In genomic region chrX:100621366-100621765, GRCm38 (mm10) we compare ENCODE assay signal across 19 mouse cellular contexts. TPM values are rescaled to one million over a fixed set of nuclear protein-coding genes. Genes with fewer than 3 reads are reported as not detected.
A peak's percentile ranks its signal among the peaks of the same experiment; 100 is the strongest.
DNase-seq lines count a peak whose midpoint lies in the region; ATAC-seq and TF ChIP-seq lines count a peak whose summit lies in the region.
"Had no signal": no experiment of that assay in that cellular context is flagged by ENCODE, and none has a peak within 500 bp of the region (broad histone marks: within the 10 kb centered on the region; RNA-seq: fewer than 3 reads in every experiment).

No protein-coding gene starts in this region.

- H3K27me3 ChIP-seq in intestine, postnatal 0 days (replicated peaks; ENCODE audit: control insufficient read depth, insufficient read depth, low read length) = peaks cover 4% of the 10 kb centered on the region; the same call in 1 of the 2 replicates
- no peaks in the 10 kb centered on the region; the same call in 1 of the 2 replicates for H3K27me3 ChIP-seq in intestine, embryonic 15.5 days (replicated peaks)
- no peaks in the 10 kb centered on the region for H3K27me3 ChIP-seq in lung, embryonic 14.5 days (ENCODE audit: insufficient read depth, low read length)

- H3K27ac ChIP-seq in intestine, postnatal 0 days (ENCODE audit: low read depth, low read length) = no peak overlapping the region
- H3K27ac ChIP-seq in intestine, embryonic 15.5 days = no peak overlapping the region
- no peak overlapping the region for H3K27ac ChIP-seq in lung, embryonic 14.5 days (ENCODE audit: low read depth)
- H3K27ac ChIP-seq: limb, embryonic 13.5 days had no signal

- H3K4me1 ChIP-seq in intestine, postnatal 0 days (replicated peaks; ENCODE audit: control insufficient read depth, insufficient read depth, low read length) = no peaks in the 10 kb centered on the region
- no peaks in the 10 kb centered on the region for H3K4me1 ChIP-seq in intestine, embryonic 15.5 days (replicated peaks)
- H3K4me1 ChIP-seq in lung, embryonic 14.5 days (ENCODE audit: insufficient read depth) = no peaks in the 10 kb centered on the region
- peaks cover 2% of the 10 kb centered on the region; the same call in 1 of the 2 replicates for H3K4me1 ChIP-seq in lung, adult 2 months (ENCODE audit: control insufficient read depth, insufficient read depth, low read length)
- H3K4me1 ChIP-seq: limb, embryonic 13.5 days had no signal

- no peaks in the 10 kb centered on the region for H3K36me3 ChIP-seq in intestine, postnatal 0 days (ENCODE audit: control insufficient read depth, insufficient read depth)
- H3K36me3 ChIP-seq in intestine, embryonic 15.5 days = no peaks in the 10 kb centered on the region
- peaks cover 15% of the 10 kb centered on the region; the same call in 1 of the 2 replicates for H3K36me3 ChIP-seq in lung, embryonic 14.5 days (ENCODE audit: insufficient read depth)

- TF ChIP-seq POLR2A in lung, adult 2 months (IDR thresholded peaks at IDR 0.05; ENCODE audit: borderline replicate concordance, extremely low read depth, low read depth, low read length) = no peak
- TF ChIP-seq POLR2A in brain, embryonic 14.5 days (IDR thresholded peaks at IDR 0.05; ENCODE audit: borderline replicate concordance, extremely low read depth, insufficient read depth, insufficient read length, poor library complexity, severe bottlenecking) = no peak

- no peaks in the 10 kb centered on the region for H3K9me3 ChIP-seq in intestine, postnatal 0 days (ENCODE audit: control insufficient read depth)
- no peaks in the 10 kb centered on the region for H3K9me3 ChIP-seq in intestine, embryonic 15.5 days
- H3K9me3 ChIP-seq in lung, embryonic 14.5 days (ENCODE audit: low read depth, low read length) = no peaks in the 10 kb centered on the region
- H3K9me3 ChIP-seq: limb, embryonic 13.5 days; megakaryocyte, embryonic 14.5 days had no signal

- peak; percentile 6 for DNase-seq in adrenal gland, postnatal 14 days
- no peak for DNase-seq in adrenal gland, adult 2 months
- peak; percentile 21 for DNase-seq in lung, embryonic 14.5 days
- DNase-seq in lung, adult 2 months = no peak
- peak; percentile 30 for DNase-seq in brain, embryonic 14.5 days (ENCODE audit: low read depth)
- DNase-seq: adrenal gland, adult 8-10 months; cerebellum, adult 9-11 months; right cerebral cortex, postnatal 4 days had no signal

- TF ChIP-seq CTCF in intestine, postnatal 0 days (IDR thresholded peaks at IDR 0.05; ENCODE audit: low read depth) = peak; percentile 41
- TF ChIP-seq CTCF in lung, embryonic 14.5 days (IDR thresholded peaks at IDR 0.05; ENCODE audit: low read depth) = peak; percentile 30
- TF ChIP-seq CTCF in lung, adult 2 months (IDR thresholded peaks at IDR 0.05; ENCODE audit: insufficient read depth, low read length) = no peak
- TF ChIP-seq CTCF in brain, embryonic 14.5 days (IDR thresholded peaks at IDR 0.05; ENCODE audit: borderline replicate concordance, extremely low read depth, insufficient read depth, insufficient read length) = no peak

- ATAC-seq in intestine, postnatal 0 days = no peak
- ATAC-seq in intestine, embryonic 15.5 days = no peak
- no peak for ATAC-seq in lung, embryonic 14.5 days (ENCODE audit: insufficient read depth)
- ATAC-seq in CD4-positive, CD25-positive, alpha-beta regulatory T cell, adult 4 months = no peak

- 57% methylated on average over 2 of the region's 2 CpGs for WGBS in intestine, postnatal 0 days
- 61% methylated on average over 2 of the region's 2 CpGs for WGBS in intestine, embryonic 15.5 days
- WGBS in lung, embryonic 14.5 days = 62% methylated on average over 2 of the region's 2 CpGs
- WGBS in lung, adult 2 months = 44% methylated on average over 2 of the region's 2 CpGs

- no peak overlapping the region for H3K9ac ChIP-seq in intestine, postnatal 0 days (ENCODE audit: low read depth, low read length)
- no peak overlapping the region for H3K9ac ChIP-seq in intestine, embryonic 15.5 days
- no peak overlapping the region for H3K9ac ChIP-seq in lung, embryonic 14.5 days
- H3K9ac ChIP-seq: limb, embryonic 13.5 days had no signal

- H3K4me2 ChIP-seq in intestine, postnatal 0 days (replicated peaks; ENCODE audit: low read depth) = no peak overlapping the region
- H3K4me2 ChIP-seq in intestine, embryonic 15.5 days (replicated peaks) = no peak overlapping the region
- no peak overlapping the region for H3K4me2 ChIP-seq in lung, embryonic 14.5 days
- H3K4me2 ChIP-seq: limb, embryonic 13.5 days had no signal

- H3K4me3 ChIP-seq in intestine, postnatal 0 days (ENCODE audit: low read depth, low read length) = no peak overlapping the region
- H3K4me3 ChIP-seq in intestine, embryonic 15.5 days (replicated peaks) = no peak overlapping the region
- H3K4me3 ChIP-seq in lung, embryonic 14.5 days (ENCODE audit: low read depth, low read length) = no peak overlapping the region
- H3K4me3 ChIP-seq in lung, adult 2 months (replicated peaks; ENCODE audit: extremely low read depth, low read depth, low read length) = no peak overlapping the region
- H3K4me3 ChIP-seq: limb, embryonic 13.5 days; megakaryocyte, embryonic 14.5 days had no signal

RNA-seq across cellular contexts. Expression of gene Kif4, which starts 4.2 kb away (rescaled TPM):
- total RNA-seq in adrenal gland, postnatal 14 days (2021) = 6.1 and 6.5 TPM in 2 replicates
- total RNA-seq in adrenal gland, adult 2 months (2021) = under 1 TPM; 0.35 to 0.86 TPM
- 0.03 and 0.20 TPM in 2 replicates for polyA plus RNA-seq in adrenal gland, adult 2 months (2012; rRNA removed)
- polyA plus RNA-seq in intestine, postnatal 0 days (2015; fragmentation: Nextera tagmentation; extraction: Ambion mirVana) = 3.5 and 4.0 TPM in 2 replicates
- 21.5 and 22.4 TPM in 2 replicates for polyA plus RNA-seq in intestine, embryonic 15.5 days (2015; fragmentation: Nextera tagmentation; extraction: Ambion mirVana)
- polyA plus RNA-seq in lung, embryonic 14.5 days (2014; fragmentation: Nextera tagmentation; extraction: Ambion mirVana) = 41.5 and 45.0 TPM in 2 replicates
- 0.25 and 0.56 TPM in 2 replicates for polyA plus RNA-seq in lung, adult 2 months (2012; rRNA removed)
- polyA plus RNA-seq in brain, embryonic 14.5 days (2012; rRNA removed) = 7.9 and 11.2 TPM in 2 replicates
- 1 to 10 TPM; 1.6 to 4.6 TPM for polyA plus RNA-seq in CD4-positive, CD25-positive, alpha-beta regulatory T cell, adult 4 months (2017; shearing (Covaris generic))

RNA-seq across cellular contexts. Expression of gene Pdzd11, which starts 5.0 kb away (rescaled TPM):
- total RNA-seq in adrenal gland, postnatal 14 days (2021) = 42.6 and 46.3 TPM in 2 replicates
- total RNA-seq in adrenal gland, adult 2 months (2021) = 10 to 100 TPM; 57.9 to 58.0 TPM
- 10.4 and 10.6 TPM in 2 replicates for polyA plus RNA-seq in adrenal gland, adult 2 months (2012; rRNA removed)
- polyA plus RNA-seq in intestine, postnatal 0 days (2015; fragmentation: Nextera tagmentation; extraction: Ambion mirVana) = 64.4 and 71.0 TPM in 2 replicates
- polyA plus RNA-seq in intestine, embryonic 15.5 days (2015; fragmentation: Nextera tagmentation; extraction: Ambion mirVana) = 77.3 and 79.7 TPM in 2 replicates
- polyA plus RNA-seq in lung, embryonic 14.5 days (2014; fragmentation: Nextera tagmentation; extraction: Ambion mirVana) = 100 and 105 TPM in 2 replicates
- polyA plus RNA-seq in lung, adult 2 months (2012; rRNA removed) = 15.1 and 22.5 TPM in 2 replicates
- 51.0 and 51.3 TPM in 2 replicates for polyA plus RNA-seq in brain, embryonic 14.5 days (2012; rRNA removed)
- 10 to 100 TPM; 45.0 to 55.4 TPM for polyA plus RNA-seq in CD4-positive, CD25-positive, alpha-beta regulatory T cell, adult 4 months (2017; shearing (Covaris generic))

RNA-seq across cellular contexts. Expression of gene Arr3, which starts 16.1 kb away (rescaled TPM):
- total RNA-seq in adrenal gland, postnatal 14 days (2021) = not detected in 2 replicates
- total RNA-seq in adrenal gland, adult 2 months (2021) = not detected
- not detected in 2 replicates for polyA plus RNA-seq in adrenal gland, adult 2 months (2012; rRNA removed)
- not detected in 2 replicates for polyA plus RNA-seq in intestine, postnatal 0 days (2015; fragmentation: Nextera tagmentation; extraction: Ambion mirVana)
- not detected in 2 replicates for polyA plus RNA-seq in intestine, embryonic 15.5 days (2015; fragmentation: Nextera tagmentation; extraction: Ambion mirVana)
- not detected in 2 replicates for polyA plus RNA-seq in lung, embryonic 14.5 days (2014; fragmentation: Nextera tagmentation; extraction: Ambion mirVana)
- polyA plus RNA-seq in lung, adult 2 months (2012; rRNA removed) = not detected in 2 replicates
- polyA plus RNA-seq in brain, embryonic 14.5 days (2012; rRNA removed) = 0.22 TPM in 1 of 2 replicates, not detected in the other
- not detected for polyA plus RNA-seq in CD4-positive, CD25-positive, alpha-beta regulatory T cell, adult 4 months (2017; shearing (Covaris generic))
- total RNA-seq: adrenal gland, adult 8-10 months; granulocyte monocyte progenitor cell, adult 5-6 weeks had no signal
- polyA plus RNA-seq: limb, embryonic 13.5 days; liver, embryonic 16.5 days; neural tube, embryonic 14.5 days; urinary bladder, adult 2 months had no signal

RNA-seq across cellular contexts. Expression of gene P2ry4, which starts 26.7 kb away (rescaled TPM):
- 0.11 and 1.7 TPM in 2 replicates for total RNA-seq in adrenal gland, postnatal 14 days (2021)
- under 1 TPM in 1 of 2 experiments, not detected in 1; 0.09 TPM for total RNA-seq in adrenal gland, adult 2 months (2021)
- polyA plus RNA-seq in adrenal gland, adult 2 months (2012; rRNA removed) = not detected in 2 replicates
- polyA plus RNA-seq in intestine, postnatal 0 days (2015; fragmentation: Nextera tagmentation; extraction: Ambion mirVana) = 0.44 and 0.53 TPM in 2 replicates
- polyA plus RNA-seq in intestine, embryonic 15.5 days (2015; fragmentation: Nextera tagmentation; extraction: Ambion mirVana) = 0.16 and 0.24 TPM in 2 replicates
- polyA plus RNA-seq in lung, embryonic 14.5 days (2014; fragmentation: Nextera tagmentation; extraction: Ambion mirVana) = not detected in 2 replicates
- polyA plus RNA-seq in lung, adult 2 months (2012; rRNA removed) = 0.03 and 2.2 TPM in 2 replicates
- polyA plus RNA-seq in brain, embryonic 14.5 days (2012; rRNA removed) = 0.05 and 0.11 TPM in 2 replicates
- polyA plus RNA-seq in CD4-positive, CD25-positive, alpha-beta regulatory T cell, adult 4 months (2017; shearing (Covaris generic)) = under 1 TPM in 1 of 2 experiments, not detected in 1; 0.12 TPM
- total RNA-seq: granulocyte monocyte progenitor cell, adult 5-6 weeks had no signal
- polyA plus RNA-seq: limb, embryonic 13.5 days; neural tube, embryonic 14.5 days had no signal

RNA-seq across cellular contexts. Expression of gene Awat1, which starts 49.3 kb away (rescaled TPM):
- total RNA-seq in adrenal gland, postnatal 14 days (2021) = not detected in 2 replicates
- not detected for total RNA-seq in adrenal gland, adult 2 months (2021)
- polyA plus RNA-seq in adrenal gland, adult 2 months (2012; rRNA removed) = not detected in 2 replicates
- polyA plus RNA-seq in intestine, postnatal 0 days (2015; fragmentation: Nextera tagmentation; extraction: Ambion mirVana) = not detected in 2 replicates
- polyA plus RNA-seq in intestine, embryonic 15.5 days (2015; fragmentation: Nextera tagmentation; extraction: Ambion mirVana) = not detected in 2 replicates
- polyA plus RNA-seq in lung, embryonic 14.5 days (2014; fragmentation: Nextera tagmentation; extraction: Ambion mirVana) = not detected in 2 replicates
- polyA plus RNA-seq in lung, adult 2 months (2012; rRNA removed) = not detected in 2 replicates
- not detected in 2 replicates for polyA plus RNA-seq in brain, embryonic 14.5 days (2012; rRNA removed)
- polyA plus RNA-seq in CD4-positive, CD25-positive, alpha-beta regulatory T cell, adult 4 months (2017; shearing (Covaris generic)) = not detected
- total RNA-seq: adrenal gland, adult 8-10 months; granulocyte monocyte progenitor cell, adult 5-6 weeks; layer of hippocampus, adult 8-10 months had no signal
- polyA plus RNA-seq: heart, embryonic 16.5 days; limb, embryonic 13.5 days; liver, embryonic 16.5 days; neural tube, embryonic 14.5 days; urinary bladder, adult 2 months had no signal

Comparison
In these comparisons a context has a peak if more than half of its experiments do, and no peak if none do; other contexts are left out.
1. DNase-seq: peak in adrenal gland, postnatal 14 days (single experiment), lung, embryonic 14.5 days (single experiment) and brain, embryonic 14.5 days (single experiment); none in adrenal gland, adult 2 months (single experiment) and lung, adult 2 months (single experiment).
2. CTCF ChIP-seq: peak in intestine, postnatal 0 days (single experiment) and lung, embryonic 14.5 days (single experiment); none in lung, adult 2 months (single experiment) and brain, embryonic 14.5 days (single experiment).